Mouse (Mus musculus): ENCODE results near the gene Usp10.

- TF ChIP-seq POLR2A (IDR thresholded peaks at IDR 0.05; ENCODE audit: extremely low read depth, insufficient read depth, low read length), result no peak
- TF ChIP-seq CTCF (IDR thresholded peaks at IDR 0.05; ENCODE audit: low read depth, low read length), result no peak
Measured at GRCm38 (mm10) chr8:119948340-119948739, 38.2 kb downstream of the Usp10 start.
